Mouse (Mus musculus) midbrain, embryonic 14.5 days (tissue): ENCODE measurements around the gene Ppp1r9b. TPM values are rescaled to one million over a fixed set of nuclear protein-coding genes. Genes with fewer than 3 reads are reported as not detected.

Source experiments
- ATAC-seq: fragments of 200-750 bp; cut with Nextera tagmentation; 2 replicates; pipeline ENCODE4 v1.8.0; 2017; ENCODE audit warnings: moderate number of reproducible peaks, moderate library complexity; ENCODE audit not compliant: low FRiP score, low TSS enrichment
- DNase-seq: peaks from one replicate; pipeline ENCODE4 v3.0.0-alpha.2; 2015
- H3K27ac ChIP-seq: fragments of 300-500 bp; sonication (generic); replicated peaks from 2 replicates; pipeline ENCODE4 v1.5.1; 2014; ENCODE audit warnings: mild to moderate bottlenecking, low read depth, low read length, moderate library complexity
- H3K27me3 ChIP-seq: fragments of 300-500 bp; sonication (generic); 2 replicates; pipeline ENCODE4 v1.6.1; 2014; ENCODE audit warnings: low read length, control low read depth, mixed read lengths; ENCODE audit not compliant: control insufficient read depth, insufficient read depth
- H3K36me3 ChIP-seq: fragments of 300-500 bp; sonication (generic); 2 replicates; pipeline ENCODE4 v1.6.1; 2014; ENCODE audit warnings: low read length, control low read depth; ENCODE audit not compliant: control insufficient read depth, insufficient read depth
- H3K4me1 ChIP-seq: fragments of 300-500 bp; sonication (generic); 2 replicates; pipeline ENCODE4 v1.6.1; 2014; ENCODE audit warnings: mild to moderate bottlenecking, antibody characterized with exemption, low read length, control low read depth; ENCODE audit not compliant: control insufficient read depth, insufficient read depth
- H3K4me2 ChIP-seq: fragments of 300-500 bp; sonication (generic); 2 replicates; pipeline ENCODE4 v1.6.1; 2014; ENCODE audit warnings: mild to moderate bottlenecking, low read length, moderate library complexity
- H3K4me3 ChIP-seq: fragments of 300-500 bp; sonication (generic); replicated peaks from 2 replicates; pipeline ENCODE4 v1.5.1; 2014; ENCODE audit warnings: low read depth, low read length
- H3K9ac ChIP-seq: fragments of 300-500 bp; sonication (generic); replicated peaks from 2 replicates; pipeline ENCODE4 v1.6.1; 2014; ENCODE audit warnings: mild to moderate bottlenecking, low read length, moderate library complexity
- H3K9me3 ChIP-seq: fragments of 300-500 bp; sonication (generic); 2 replicates; pipeline ENCODE4 v1.6.1; 2016; ENCODE audit warnings: low read length, control low read depth, mixed read lengths; ENCODE audit not compliant: control insufficient read depth
- WGBS: fragments of 180-500 bp; shearing (Covaris S2); extraction: QIAGEN DNeasy Blood & Tissue Kit; methylation state at CpG from one replicate; pipeline ENCODE4 v1.1.7; 2014; 5-methylcytosine and 5-hydroxymethylcytosine counted together
- polyA plus RNA-seq: library from polyadenylated mRNA; unstranded; fragments of >200 nt; fragmentation: Nextera tagmentation; extraction: Ambion mirVana; gene quantifications from 2 replicates; pipeline ENCODE4 v1.2.1, GENCODE M21; 2014

Ppp1r9b gene
- polyA plus RNA-seq, 1 experiment from 2014 or later = 27.6 TPM

DNA sequence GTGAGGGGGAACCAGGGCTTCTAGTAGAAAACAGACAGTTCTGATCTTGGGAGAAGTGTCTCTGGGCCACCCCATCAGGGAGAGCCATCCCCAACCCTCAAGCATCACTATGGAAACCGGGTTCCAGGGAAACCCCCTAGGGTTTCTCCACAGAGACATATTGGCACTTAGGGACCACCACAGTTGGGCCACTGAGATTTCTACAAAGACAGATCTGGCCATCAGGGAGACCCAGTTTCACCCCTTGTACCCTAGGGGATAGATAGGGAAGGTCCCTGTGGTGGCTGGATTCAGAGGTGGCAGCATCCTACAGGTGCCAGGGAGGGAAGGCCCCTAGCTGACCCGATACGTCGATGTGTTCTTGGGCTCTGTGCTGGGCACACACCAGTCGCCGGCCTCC, 36.0 kb downstream of the Ppp1r9b start:
- H3K36me3 ChIP-seq = peaks cover 44% of the 10 kb centered on the region

GRCm38 (mm10) chr11:95027850-95028470, 37.1 kb downstream of the Ppp1r9b start:
- H3K9me3 ChIP-seq = no peaks in the 10 kb centered on the region
- 39% methylated on average over 13 of the region's 13 CpGs for WGBS
- no peak overlapping the region for H3K4me2 ChIP-seq
- no peak overlapping the region for H3K4me3 ChIP-seq
- ATAC-seq (no peak), DNase-seq (no peak)
- peaks cover 33% of the 10 kb centered on the region for H3K36me3 ChIP-seq
- H3K9ac ChIP-seq = no peak overlapping the region
- 0 out of 2 replicates have a peak, but pooled peaks cover 3% of the 10 kb centered on the region for H3K4me1 ChIP-seq
- H3K27ac ChIP-seq = 0 out of 2 replicates have a peak overlapping the region, but pooled peaks have one; percentile 32
- no peaks in the 10 kb centered on the region for H3K27me3 ChIP-seq

More for the DNA sequence above, 36.0 kb downstream of the Ppp1r9b start:
- Histone ChIP-seq H3K4me3 (no peak overlapping the region), H3K27ac (no peak overlapping the region), H3K9me3 (no peaks in the 10 kb centered on the region), H3K4me2 (no peak overlapping the region), H3K27me3 (no peaks in the 10 kb centered on the region), H3K9ac (no peak overlapping the region), H3K4me1 (0 out of 2 replicates have a peak, but pooled peaks cover 3% of the 10 kb centered on the region)
- DNase-seq = no peak
- ATAC-seq = no peak
- 92% methylated on average over 6 of the region's 6 CpGs for WGBS

- H3K27ac ChIP-seq = no peak overlapping the region
- H3K4me1 ChIP-seq = 0 out of 2 replicates have a peak, but pooled peaks cover 2% of the 10 kb centered on the region
- H3K36me3 ChIP-seq = no peaks in the 10 kb centered on the region
- H3K27me3 ChIP-seq = no peaks in the 10 kb centered on the region
- H3K9me3 ChIP-seq = no peaks in the 10 kb centered on the region
- no peak overlapping the region for H3K4me2 ChIP-seq
- WGBS = 41% methylated on average over 6 of the region's 6 CpGs
- ATAC-seq = no peak
- H3K9ac ChIP-seq = no peak overlapping the region
- no peak overlapping the region for H3K4me3 ChIP-seq
- DNase-seq = no peak
These were observed 42.1 kb downstream of the Ppp1r9b start for GRCm38 (mm10) chr11:95032945-95033344.

DNA sequence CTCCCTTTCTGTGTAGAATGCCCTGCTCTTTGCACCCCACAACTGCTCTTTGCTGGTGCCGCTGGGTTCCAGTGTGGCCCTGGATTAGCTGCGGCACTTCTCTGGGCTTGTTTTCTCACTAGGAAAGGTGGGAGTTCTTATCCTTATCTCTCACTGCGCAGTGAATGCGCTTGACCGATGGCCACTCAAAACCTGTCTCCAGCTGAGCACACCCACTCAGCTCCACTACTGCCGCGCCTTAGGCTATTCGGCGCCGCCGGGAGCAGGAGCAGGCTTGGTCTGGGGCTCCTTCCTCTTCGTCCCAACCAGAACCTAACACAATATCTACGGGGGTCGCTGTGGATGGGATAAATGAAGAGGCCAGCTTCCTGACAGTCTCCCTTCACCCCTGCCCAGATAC, 42.8 kb downstream of the Ppp1r9b start:
- Histone ChIP-seq H3K27ac (no peak overlapping the region), H3K4me2 (no peak overlapping the region), H3K9me3 (no peaks in the 10 kb centered on the region), H3K27me3 (no peaks in the 10 kb centered on the region), H3K9ac (no peak overlapping the region), H3K4me3 (no peak overlapping the region), H3K36me3 (no peaks in the 10 kb centered on the region), H3K4me1 (no peaks in the 10 kb centered on the region)
- WGBS = 80% methylated on average over 14 of the region's 14 CpGs
- ATAC-seq (no peak), DNase-seq (no peak)

DNA sequence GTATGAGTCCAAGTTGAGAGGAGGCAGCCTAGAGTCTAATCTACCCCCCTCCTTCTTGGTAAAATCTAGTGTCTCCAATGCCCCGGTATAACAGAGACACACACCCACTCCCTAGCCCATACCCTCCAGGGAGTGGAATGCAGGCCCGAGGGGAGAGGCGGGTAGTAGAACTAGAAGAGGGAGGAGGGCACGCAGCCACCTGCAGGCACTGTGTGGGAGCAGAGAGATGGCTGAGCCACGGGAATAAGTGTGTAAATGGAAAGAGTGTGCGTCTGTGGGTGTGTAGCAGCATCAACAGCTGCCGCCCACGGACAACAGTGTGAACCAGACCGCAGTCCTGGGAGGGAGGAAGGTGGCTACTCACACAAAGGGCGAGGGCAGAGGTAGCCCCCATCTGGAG, 44.1 kb downstream of the Ppp1r9b start:
- Histone ChIP-seq H3K9me3 (no peaks in the 10 kb centered on the region), H3K4me3 (no peak overlapping the region), H3K4me1 (peaks cover 1% of the 10 kb centered on the region; the same call in 1 of the 2 replicates), H3K9ac (no peak overlapping the region), H3K4me2 (no peak overlapping the region), H3K27me3 (no peaks in the 10 kb centered on the region), H3K36me3 (no peaks in the 10 kb centered on the region), H3K27ac (no peak overlapping the region)
- no peak for DNase-seq
- WGBS = 75% methylated on average over 10 of the region's 10 CpGs
- no peak for ATAC-seq

DNA sequence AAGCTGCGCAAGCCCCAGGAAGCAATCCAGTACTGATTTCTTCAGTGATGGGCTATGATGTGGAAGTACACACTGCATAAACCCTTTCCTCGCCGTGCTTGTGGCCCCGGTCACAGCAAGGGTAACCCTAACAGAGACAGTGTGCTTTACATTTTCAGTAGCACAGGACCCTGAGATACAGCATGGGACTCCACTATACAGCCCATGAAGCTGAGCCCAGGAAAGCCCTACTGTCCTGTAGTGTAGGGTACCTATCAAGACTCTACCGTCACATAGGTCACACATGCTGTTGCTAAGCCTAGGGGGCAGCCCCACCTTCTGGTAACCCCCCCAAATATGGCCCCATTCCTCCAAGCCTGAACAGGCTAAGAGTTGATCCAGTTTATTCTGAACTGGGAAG, 45.7 kb downstream of the Ppp1r9b start:
- no peaks in the 10 kb centered on the region for H3K27me3 ChIP-seq
- DNase-seq (no peak), ATAC-seq (no peak)
- H3K27ac ChIP-seq = no peak overlapping the region
- peaks cover 9% of the 10 kb centered on the region for H3K4me1 ChIP-seq
- H3K9ac ChIP-seq = no peak overlapping the region
- H3K9me3 ChIP-seq = no peaks in the 10 kb centered on the region
- no peaks in the 10 kb centered on the region for H3K36me3 ChIP-seq
- no peak overlapping the region for H3K4me2 ChIP-seq
- 95% methylated on average over 5 of the region's 5 CpGs for WGBS
- no peak overlapping the region for H3K4me3 ChIP-seq

DNA sequence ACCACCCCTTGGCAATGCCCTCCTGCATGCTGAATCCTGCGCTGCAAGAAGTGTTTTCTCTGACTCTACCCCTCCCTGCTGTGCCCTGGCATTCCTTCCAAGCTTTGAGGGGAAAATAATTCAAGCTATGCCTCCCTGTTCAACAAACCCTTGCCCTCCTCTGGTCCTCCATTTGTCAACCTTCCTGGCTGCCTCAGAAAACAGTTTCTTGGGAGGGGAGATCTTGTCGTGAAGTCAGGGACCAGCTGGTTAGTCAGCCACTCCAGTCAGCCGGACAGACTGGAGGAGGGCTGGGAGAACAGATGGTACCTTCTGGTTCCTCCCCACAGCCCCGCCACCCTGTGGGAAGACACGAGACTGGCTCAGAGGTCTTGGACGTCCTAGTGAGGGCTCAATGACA, 46.5 kb downstream of the Ppp1r9b start:
- no peaks in the 10 kb centered on the region for H3K36me3 ChIP-seq
- H3K4me3 ChIP-seq = no peak overlapping the region
- no peaks in the 10 kb centered on the region for H3K27me3 ChIP-seq
- no peak for DNase-seq
- H3K9ac ChIP-seq = no peak overlapping the region
- 55% methylated on average over 6 of the region's 6 CpGs for WGBS
- H3K9me3 ChIP-seq = no peaks in the 10 kb centered on the region
- no peak for ATAC-seq
- no peak overlapping the region for H3K4me2 ChIP-seq
- no peak overlapping the region for H3K27ac ChIP-seq
- peaks cover 12% of the 10 kb centered on the region for H3K4me1 ChIP-seq

GRCm38 (mm10) chr11:95038156-95038817, 47.5 kb downstream of the Ppp1r9b start:
- ATAC-seq (no peak), DNase-seq (no peak)
- H3K4me1 ChIP-seq = peaks cover 12% of the 10 kb centered on the region
- no peaks in the 10 kb centered on the region for H3K36me3 ChIP-seq
- no peak overlapping the region for H3K9ac ChIP-seq
- H3K4me2 ChIP-seq = no peak overlapping the region
- H3K27ac ChIP-seq = no peak overlapping the region
- WGBS = 75% methylated on average over 14 of the region's 14 CpGs
- no peak overlapping the region for H3K4me3 ChIP-seq
- H3K27me3 ChIP-seq = no peaks in the 10 kb centered on the region
- H3K9me3 ChIP-seq = no peaks in the 10 kb centered on the region
